Mouse (Mus musculus) embryonic fibroblast, embryonic 13.5 days (primary cell): ENCODE measurements at regions not wholly inside any gene's neighbourhood (a gene's known extent, or its start where the extent isn't known, plus 50 kb on each side); places are given as distances from the start of the nearest gene placed in this dataset.

Source experiments
- CTCF ChIP-seq: IDR thresholded peaks from 2 replicates; pipeline ENCODE4 v1.5.1; 2011; ENCODE audit warnings: mild to moderate bottlenecking, control low read depth, low read length, moderate library complexity, borderline replicate concordance; ENCODE audit not compliant: insufficient read depth
- POLR2A ChIP-seq: IDR thresholded peaks from 2 replicates; pipeline ENCODE4 v1.6.1; 2011; ENCODE audit warnings: low read depth, mild to moderate bottlenecking, control low read depth, low read length, moderate library complexity

DNA sequence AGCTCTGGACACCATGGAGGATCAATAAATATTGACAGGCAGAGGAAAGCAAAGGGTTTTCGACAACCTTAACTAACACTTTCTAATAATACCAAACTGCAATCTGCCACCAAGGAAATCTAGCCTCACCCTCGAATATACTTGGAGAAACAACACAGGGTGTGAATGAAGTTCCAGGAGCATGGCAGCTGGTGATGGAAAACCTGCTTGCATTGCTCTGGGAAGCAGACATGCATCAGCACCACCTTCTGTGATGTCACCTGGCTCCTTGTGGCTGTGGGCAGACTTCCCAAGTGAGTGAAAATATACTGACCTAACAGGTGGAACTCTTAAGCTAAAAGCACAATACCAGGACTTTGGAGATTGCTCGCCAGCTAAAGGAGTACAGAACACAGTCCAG lies 338.5 kb downstream of the Tm4sf1 start:
- TF ChIP-seq POLR2A (no peak), CTCF (no peak)
